Mouse (Mus musculus): ENCODE measurements around the gene Itga4. TPM values are rescaled to one million over a fixed set of nuclear protein-coding genes. Genes with fewer than 3 reads are reported as not detected.

The Itga4 gene
- polyA plus RNA-seq, 1 experiment from 2014 or later: 2.3 TPM

GRCm38 (mm10) chr2:79284206-79284605, 29.0 kb downstream of the Itga4 start:
- no peaks in the 10 kb centered on the region for H3K4me1 ChIP-seq (ENCODE audit: control insufficient read depth, insufficient read depth, low read length)
- H3K27ac ChIP-seq (ENCODE audit: low read depth, low read length): no peak overlapping the region
- no peak overlapping the region for H3K9ac ChIP-seq (replicated peaks; ENCODE audit: low read depth, low read length)
- no peak overlapping the region for H3K4me2 ChIP-seq (ENCODE audit: low read depth, low read length)
- ATAC-seq (ENCODE audit: low read depth): no peak
- H3K27me3 ChIP-seq (ENCODE audit: control insufficient read depth, insufficient read depth, low read length): no peaks in the 10 kb centered on the region
- H3K36me3 ChIP-seq (ENCODE audit: control insufficient read depth, insufficient read depth, low read length): no peaks in the 10 kb centered on the region
- no peaks in the 10 kb centered on the region for H3K9me3 ChIP-seq (ENCODE audit: control insufficient read depth, low read length)
- H3K4me3 ChIP-seq (ENCODE audit: low read depth, low read length): no peak overlapping the region
- 76% methylated on average over 4 of the region's 4 CpGs for WGBS

- Histone ChIP-seq H3K27me3 (ENCODE audit: control insufficient read depth, insufficient read depth, low read length) (no peaks in the 10 kb centered on the region), H3K27ac (ENCODE audit: low read depth, low read length) (no peak overlapping the region), H3K9ac (replicated peaks; ENCODE audit: low read depth, low read length) (no peak overlapping the region), H3K4me3 (ENCODE audit: low read depth, low read length) (no peak overlapping the region), H3K36me3 (ENCODE audit: control insufficient read depth, insufficient read depth, low read length) (no peaks in the 10 kb centered on the region), H3K4me1 (ENCODE audit: control insufficient read depth, insufficient read depth, low read length) (no peaks in the 10 kb centered on the region), H3K4me2 (ENCODE audit: low read depth, low read length) (no peak overlapping the region), H3K9me3 (ENCODE audit: control insufficient read depth, low read length) (no peaks in the 10 kb centered on the region)
- ATAC-seq (ENCODE audit: low read depth): no peak
- 66% methylated on average over 1 of the region's 1 CpGs for WGBS
Observed at GRCm38 (mm10) chr2:79290149-79290548, 34.9 kb downstream of the Itga4 start.

GRCm38 (mm10) chr2:79291922-79292321, 36.7 kb downstream of the Itga4 start:
- no peak overlapping the region for H3K9ac ChIP-seq (replicated peaks; ENCODE audit: low read depth, low read length)
- no peaks in the 10 kb centered on the region for H3K4me1 ChIP-seq (ENCODE audit: control insufficient read depth, insufficient read depth, low read length)
- no peak overlapping the region for H3K27ac ChIP-seq (ENCODE audit: low read depth, low read length)
- no peak overlapping the region for H3K4me2 ChIP-seq (ENCODE audit: low read depth, low read length)
- no peak for ATAC-seq (ENCODE audit: low read depth)
- H3K9me3 ChIP-seq (ENCODE audit: control insufficient read depth, low read length): no peaks in the 10 kb centered on the region
- WGBS: 41% methylated on average over 8 of the region's 8 CpGs
- no peak overlapping the region for H3K4me3 ChIP-seq (ENCODE audit: low read depth, low read length)
- H3K27me3 ChIP-seq (ENCODE audit: control insufficient read depth, insufficient read depth, low read length): no peaks in the 10 kb centered on the region
- no peaks in the 10 kb centered on the region for H3K36me3 ChIP-seq (ENCODE audit: control insufficient read depth, insufficient read depth, low read length)

GRCm38 (mm10) chr2:79292431-79292830, 37.2 kb downstream of the Itga4 start:
- Histone ChIP-seq H3K27ac (ENCODE audit: low read depth, low read length) (no peak overlapping the region), H3K4me1 (ENCODE audit: control insufficient read depth, insufficient read depth, low read length) (no peaks in the 10 kb centered on the region), H3K27me3 (ENCODE audit: control insufficient read depth, insufficient read depth, low read length) (no peaks in the 10 kb centered on the region), H3K36me3 (ENCODE audit: control insufficient read depth, insufficient read depth, low read length) (no peaks in the 10 kb centered on the region), H3K4me3 (ENCODE audit: low read depth, low read length) (no peak overlapping the region), H3K9ac (replicated peaks; ENCODE audit: low read depth, low read length) (no peak overlapping the region), H3K9me3 (ENCODE audit: control insufficient read depth, low read length) (no peaks in the 10 kb centered on the region), H3K4me2 (ENCODE audit: low read depth, low read length) (no peak overlapping the region)
- WGBS: 48% methylated on average over 6 of the region's 6 CpGs
- no peak for ATAC-seq (ENCODE audit: low read depth)

- H3K9me3 ChIP-seq (ENCODE audit: control insufficient read depth, low read length): no peaks in the 10 kb centered on the region
- no peak overlapping the region for H3K9ac ChIP-seq (replicated peaks; ENCODE audit: low read depth, low read length)
- H3K27ac ChIP-seq (ENCODE audit: low read depth, low read length): no peak overlapping the region
- no peak for ATAC-seq (ENCODE audit: low read depth)
- no peak overlapping the region for H3K4me2 ChIP-seq (ENCODE audit: low read depth, low read length)
- no peaks in the 10 kb centered on the region for H3K36me3 ChIP-seq (ENCODE audit: control insufficient read depth, insufficient read depth, low read length)
- no peaks in the 10 kb centered on the region for H3K27me3 ChIP-seq (ENCODE audit: control insufficient read depth, insufficient read depth, low read length)
- no peak overlapping the region for H3K4me3 ChIP-seq (ENCODE audit: low read depth, low read length)
- no peaks in the 10 kb centered on the region for H3K4me1 ChIP-seq (ENCODE audit: control insufficient read depth, insufficient read depth, low read length)
Observed at GRCm38 (mm10) chr2:79302398-79302797, 47.2 kb downstream of the Itga4 start.

- Histone ChIP-seq H3K9me3 (ENCODE audit: control insufficient read depth, low read length) (no peaks in the 10 kb centered on the region), H3K4me2 (ENCODE audit: low read depth, low read length) (no peak overlapping the region), H3K36me3 (ENCODE audit: control insufficient read depth, insufficient read depth, low read length) (no peaks in the 10 kb centered on the region), H3K4me1 (ENCODE audit: control insufficient read depth, insufficient read depth, low read length) (no peaks in the 10 kb centered on the region), H3K9ac (replicated peaks; ENCODE audit: low read depth, low read length) (no peak overlapping the region), H3K27me3 (ENCODE audit: control insufficient read depth, insufficient read depth, low read length) (no peaks in the 10 kb centered on the region), H3K27ac (ENCODE audit: low read depth, low read length) (no peak overlapping the region), H3K4me3 (ENCODE audit: low read depth, low read length) (no peak overlapping the region)
- 66% methylated on average over 4 of the region's 4 CpGs for WGBS
- ATAC-seq (ENCODE audit: low read depth): no peak
Observed at GRCm38 (mm10) chr2:79307549-79307948, 52.3 kb downstream of the Itga4 start.

- ATAC-seq (ENCODE audit: low read depth): peak; percentile 56; the same call in 1 of the 2 replicates
- H3K4me2 ChIP-seq (ENCODE audit: low read depth, low read length): no peak overlapping the region
- no peak overlapping the region for H3K9ac ChIP-seq (replicated peaks; ENCODE audit: low read depth, low read length)
- H3K27me3 ChIP-seq (ENCODE audit: control insufficient read depth, insufficient read depth, low read length): no peaks in the 10 kb centered on the region
- H3K9me3 ChIP-seq (ENCODE audit: control insufficient read depth, low read length): no peaks in the 10 kb centered on the region
- H3K36me3 ChIP-seq (ENCODE audit: control insufficient read depth, insufficient read depth, low read length): no peaks in the 10 kb centered on the region
- no peak overlapping the region for H3K4me3 ChIP-seq (ENCODE audit: low read depth, low read length)
- no peaks in the 10 kb centered on the region for H3K4me1 ChIP-seq (ENCODE audit: control insufficient read depth, insufficient read depth, low read length)
- WGBS: 77% methylated on average over 13 of the region's 13 CpGs
- no peak overlapping the region for H3K27ac ChIP-seq (ENCODE audit: low read depth, low read length)
Observed at GRCm38 (mm10) chr2:79309454-79310118, 54.4 kb downstream of the Itga4 start.

GRCm38 (mm10) chr2:79312499-79312898, 57.3 kb downstream of the Itga4 start:
- H3K27ac ChIP-seq (ENCODE audit: low read depth, low read length): no peak overlapping the region
- no peak for ATAC-seq (ENCODE audit: low read depth)
- H3K9me3 ChIP-seq (ENCODE audit: control insufficient read depth, low read length): no peaks in the 10 kb centered on the region
- H3K4me2 ChIP-seq (ENCODE audit: low read depth, low read length): no peak overlapping the region
- WGBS: 64% methylated on average over 4 of the region's 4 CpGs
- no peaks in the 10 kb centered on the region for H3K36me3 ChIP-seq (ENCODE audit: control insufficient read depth, insufficient read depth, low read length)
- no peaks in the 10 kb centered on the region for H3K27me3 ChIP-seq (ENCODE audit: control insufficient read depth, insufficient read depth, low read length)
- H3K4me3 ChIP-seq (ENCODE audit: low read depth, low read length): no peak overlapping the region
- no peaks in the 10 kb centered on the region for H3K4me1 ChIP-seq (ENCODE audit: control insufficient read depth, insufficient read depth, low read length)
- H3K9ac ChIP-seq (replicated peaks; ENCODE audit: low read depth, low read length): no peak overlapping the region

- Histone ChIP-seq H3K27me3 (ENCODE audit: control insufficient read depth, insufficient read depth, low read length) (no peaks in the 10 kb centered on the region), H3K27ac (ENCODE audit: low read depth, low read length) (no peak overlapping the region), H3K9ac (replicated peaks; ENCODE audit: low read depth, low read length) (no peak overlapping the region), H3K36me3 (ENCODE audit: control insufficient read depth, insufficient read depth, low read length) (no peaks in the 10 kb centered on the region), H3K4me2 (ENCODE audit: low read depth, low read length) (no peak overlapping the region), H3K4me1 (ENCODE audit: control insufficient read depth, insufficient read depth, low read length) (no peaks in the 10 kb centered on the region), H3K4me3 (ENCODE audit: low read depth, low read length) (no peak overlapping the region), H3K9me3 (ENCODE audit: control insufficient read depth, low read length) (no peaks in the 10 kb centered on the region)
- no peak for ATAC-seq (ENCODE audit: low read depth)
- 95% methylated on average over 4 of the region's 4 CpGs for WGBS
Observed at GRCm38 (mm10) chr2:79315108-79315507, 59.9 kb downstream of the Itga4 start.
